ENCODE assay signal across 31 mouse cellular contexts in the genomic region with DNA sequence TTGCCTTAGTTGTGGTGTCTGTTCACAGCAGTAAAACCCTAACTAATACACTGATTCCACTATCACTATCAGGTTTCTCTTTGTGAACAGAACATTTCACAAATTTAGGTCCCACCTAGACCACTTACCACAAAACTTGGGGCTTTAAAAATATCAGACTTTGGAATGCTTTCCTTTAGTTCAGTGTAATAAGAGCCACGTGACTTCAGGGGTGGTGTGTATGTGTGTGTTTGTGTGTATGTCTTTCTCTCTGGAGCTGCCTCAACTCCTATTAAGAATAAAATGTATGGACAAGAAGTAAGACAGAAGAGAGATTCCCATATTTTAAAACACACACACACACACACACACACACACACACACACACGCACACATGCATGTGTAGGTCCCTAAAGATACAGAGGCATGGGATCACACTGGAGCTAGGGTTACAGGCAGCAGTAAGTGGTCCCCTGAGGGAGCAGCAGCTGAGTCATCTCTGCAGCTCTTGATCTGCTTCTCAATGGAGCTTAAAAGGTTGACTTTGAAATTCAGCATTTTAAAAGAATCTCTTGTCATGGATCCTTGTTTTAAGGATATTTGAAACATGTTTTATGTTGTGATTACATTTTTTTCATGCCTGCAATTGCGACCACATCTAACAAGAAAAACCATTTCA.
DNase-seq lines count a peak whose midpoint lies in the region; ATAC-seq and TF ChIP-seq lines count a peak whose summit lies in the region.
"Had no signal": no experiment of that assay in that cellular context is flagged by ENCODE, and none has a peak within 500 bp of the region (broad histone marks: within the 10 kb centered on the region; RNA-seq: fewer than 3 reads in every experiment).

No protein-coding gene starts in this region.

- H3K9ac ChIP-seq in embryonic facial prominence, embryonic 14.5 days (ENCODE audit: low read depth, low read length): no peak overlapping the region
- no peak overlapping the region for H3K9ac ChIP-seq in limb, embryonic 14.5 days (ENCODE audit: low read depth, low read length, severe bottlenecking)
- H3K9ac ChIP-seq: embryonic facial prominence, embryonic 15.5 days; forebrain, embryonic 13.5 days; heart, embryonic 12.5 days; heart, embryonic 15.5 days; hindbrain, embryonic 14.5 days had no signal

- no peaks in the 10 kb centered on the region for H3K27me3 ChIP-seq in embryonic facial prominence, embryonic 14.5 days (replicated peaks; ENCODE audit: control insufficient read depth, insufficient read depth, low read length)
- H3K27me3 ChIP-seq in embryonic facial prominence, embryonic 10.5 days (replicated peaks; ENCODE audit: low read depth, poor library complexity, severe bottlenecking): no peaks in the 10 kb centered on the region
- H3K27me3 ChIP-seq in limb, embryonic 14.5 days (ENCODE audit: control insufficient read depth, insufficient read depth, low read length): no peaks in the 10 kb centered on the region
- H3K27me3 ChIP-seq in limb, embryonic 10.5 days (ENCODE audit: low read depth, poor library complexity, severe bottlenecking): no peaks in the 10 kb centered on the region
- H3K27me3 ChIP-seq: embryonic facial prominence, embryonic 15.5 days; forebrain, embryonic 13.5 days; heart, embryonic 12.5 days; heart, embryonic 15.5 days had no signal

- no peak overlapping the region for H3K27ac ChIP-seq in embryonic facial prominence, embryonic 14.5 days (replicated peaks; ENCODE audit: low read depth, low read length)
- H3K27ac ChIP-seq in embryonic facial prominence, embryonic 10.5 days (replicated peaks): no peak overlapping the region
- H3K27ac ChIP-seq in limb, embryonic 14.5 days (replicated peaks; ENCODE audit: low read depth, low read length): no peak overlapping the region
- H3K27ac ChIP-seq in limb, embryonic 10.5 days: no peak overlapping the region
- H3K27ac ChIP-seq: embryonic facial prominence, embryonic 15.5 days; forebrain, embryonic 13.5 days; gastrocnemius, adult 2 months; heart, embryonic 15.5 days; hindbrain, embryonic 14.5 days; hindbrain, postnatal 0 days had no signal

- ATAC-seq in embryonic facial prominence, embryonic 14.5 days (ENCODE audit: low read depth): no peak
- no peak for ATAC-seq in limb, embryonic 14.5 days (ENCODE audit: low FRiP score, low read depth)
- no peak for ATAC-seq in frontal cortex, adult (ENCODE audit: low TSS enrichment)
- ATAC-seq: CD4-positive, CD25-positive, alpha-beta regulatory T cell, adult 4 months; forebrain, embryonic 13.5 days; forebrain, embryonic 16.5 days; hindbrain, postnatal 0 days; inflammation-experienced regulatory T-cells, adult 6 months; intestine, embryonic 16.5 days had no signal

- intact Hi-C loops in gastrocnemius, postnatal 36 days (cut with DNase I): no loop called here

- H3K36me3 ChIP-seq in embryonic facial prominence, embryonic 14.5 days (ENCODE audit: control insufficient read depth, insufficient read depth, low read length): no peaks in the 10 kb centered on the region
- H3K36me3 ChIP-seq in embryonic facial prominence, embryonic 10.5 days (replicated peaks): no peaks in the 10 kb centered on the region
- no peaks in the 10 kb centered on the region for H3K36me3 ChIP-seq in limb, embryonic 14.5 days (ENCODE audit: control insufficient read depth, insufficient read depth, low read length)
- no peaks in the 10 kb centered on the region for H3K36me3 ChIP-seq in limb, embryonic 10.5 days
- H3K36me3 ChIP-seq: embryonic facial prominence, embryonic 15.5 days; heart, embryonic 12.5 days; heart, embryonic 15.5 days had no signal

- H3K4me3 ChIP-seq in embryonic facial prominence, embryonic 14.5 days (ENCODE audit: low read depth, low read length): no peak overlapping the region
- H3K4me3 ChIP-seq in embryonic facial prominence, embryonic 10.5 days: no peak overlapping the region
- no peak overlapping the region for H3K4me3 ChIP-seq in limb, embryonic 14.5 days (replicated peaks; ENCODE audit: low read length)
- H3K4me3 ChIP-seq in limb, embryonic 10.5 days: no peak overlapping the region
- H3K4me3 ChIP-seq: embryonic facial prominence, embryonic 15.5 days; erythroblast, embryonic 14.5 days; forebrain, embryonic 13.5 days; gastrocnemius, adult 2 months; heart, embryonic 12.5 days; heart, embryonic 15.5 days had no signal

- no peaks in the 10 kb centered on the region for H3K9me3 ChIP-seq in embryonic facial prominence, embryonic 14.5 days (ENCODE audit: control insufficient read depth, low read length)
- H3K9me3 ChIP-seq in embryonic facial prominence, embryonic 10.5 days: no peaks in the 10 kb centered on the region
- no peaks in the 10 kb centered on the region for H3K9me3 ChIP-seq in limb, embryonic 14.5 days (ENCODE audit: control insufficient read depth, low read length)
- no peaks in the 10 kb centered on the region for H3K9me3 ChIP-seq in limb, embryonic 10.5 days (replicated peaks)
- H3K9me3 ChIP-seq: embryonic facial prominence, embryonic 15.5 days; forebrain, embryonic 13.5 days; heart, embryonic 12.5 days; heart, embryonic 15.5 days had no signal

- TF ChIP-seq POLR2A in limb, embryonic 14.5 days (IDR thresholded peaks at IDR 0.05; ENCODE audit: borderline replicate concordance, extremely low read depth, insufficient read depth, insufficient read length): no peak

- peaks cover 6% of the 10 kb centered on the region; the same call in 1 of the 2 replicates for H3K4me1 ChIP-seq in embryonic facial prominence, embryonic 14.5 days (ENCODE audit: control insufficient read depth, insufficient read depth, low read length)
- peaks cover 7% of the 10 kb centered on the region; the same call in 1 of the 2 replicates for H3K4me1 ChIP-seq in embryonic facial prominence, embryonic 10.5 days
- H3K4me1 ChIP-seq in limb, embryonic 14.5 days (ENCODE audit: control insufficient read depth, insufficient read depth, low read length): peaks cover 4% of the 10 kb centered on the region
- H3K4me1 ChIP-seq in limb, embryonic 10.5 days: peaks cover 7% of the 10 kb centered on the region; the same call in 1 of the 2 replicates

- 60% methylated on average over 3 of the region's 3 CpGs for WGBS in embryonic facial prominence, embryonic 14.5 days
- WGBS in embryonic facial prominence, embryonic 10.5 days: 77% methylated on average over 3 of the region's 3 CpGs
- 65% methylated on average over 3 of the region's 3 CpGs for WGBS in limb, embryonic 14.5 days
- WGBS in limb, embryonic 10.5 days: 84% methylated on average over 3 of the region's 3 CpGs

- no peak overlapping the region for H3K4me2 ChIP-seq in embryonic facial prominence, embryonic 14.5 days (ENCODE audit: low read depth, low read length)
- no peak overlapping the region for H3K4me2 ChIP-seq in limb, embryonic 14.5 days (replicated peaks; ENCODE audit: low read depth, low read length, severe bottlenecking)
- H3K4me2 ChIP-seq: embryonic facial prominence, embryonic 15.5 days; forebrain, embryonic 13.5 days; heart, embryonic 12.5 days; heart, embryonic 15.5 days; hindbrain, embryonic 14.5 days had no signal

- DNase-seq in embryonic facial prominence, embryonic 14.5 days (ENCODE audit: low spot score): peak; percentile 50
- DNase-seq in embryonic facial prominence, embryonic 10.5 days (ENCODE audit: low spot score): no peak
- peak; percentile 22 for DNase-seq in limb, embryonic 14.5 days (ENCODE audit: low spot score)
- DNase-seq in limb, embryonic 10.5 days (ENCODE audit: low spot score): no peak
- peak; percentile 69 for DNase-seq in NIH3T3 (ENCODE audit: low read depth)
- DNase-seq in gastrocnemius, postnatal 36 days: no peak
- DNase-seq: adrenal gland, adult 8-10 months; adrenal gland, postnatal 25 days; B cell, adult 2 months; cerebellum, adult 11-12 months; cerebellum, adult 8-10 months; cerebellum, postnatal 10 days; cerebellum, postnatal 36 days; embryo, embryonic 11 days; gastrocnemius, adult 2 months; gastrocnemius, postnatal 14 days; heart, adult 18-20 months; heart, postnatal 10 days; heart, postnatal 36 days had no signal

Comparison
In these comparisons a context has a peak if more than half of its experiments do, and no peak if none do; other contexts are left out.
1. DNase-seq: peak in embryonic facial prominence, embryonic 14.5 days (single experiment), limb, embryonic 14.5 days (single experiment) and NIH3T3 (single experiment); none in embryonic facial prominence, embryonic 10.5 days (single experiment), limb, embryonic 10.5 days (single experiment) and gastrocnemius, postnatal 36 days (0 of 2).